Mouse (Mus musculus): ENCODE data around the gene Grik4.

GRCm38 (mm10) chr9:42887930-42888329 lies 56.4 kb downstream of the Grik4 start:
- TF ChIP-seq CTCF (IDR thresholded peaks at IDR 0.05; ENCODE audit: borderline replicate concordance, control insufficient read depth, extremely low read depth, insufficient read depth, low read length, poor library complexity) (no peak), POLR2A (IDR thresholded peaks at IDR 0.05; ENCODE audit: control insufficient read depth, extremely low read depth, insufficient read depth, low read length, poor library complexity) (no peak)

Measured in thymus, adult 2 months (tissue).